In the genomic region with DNA sequence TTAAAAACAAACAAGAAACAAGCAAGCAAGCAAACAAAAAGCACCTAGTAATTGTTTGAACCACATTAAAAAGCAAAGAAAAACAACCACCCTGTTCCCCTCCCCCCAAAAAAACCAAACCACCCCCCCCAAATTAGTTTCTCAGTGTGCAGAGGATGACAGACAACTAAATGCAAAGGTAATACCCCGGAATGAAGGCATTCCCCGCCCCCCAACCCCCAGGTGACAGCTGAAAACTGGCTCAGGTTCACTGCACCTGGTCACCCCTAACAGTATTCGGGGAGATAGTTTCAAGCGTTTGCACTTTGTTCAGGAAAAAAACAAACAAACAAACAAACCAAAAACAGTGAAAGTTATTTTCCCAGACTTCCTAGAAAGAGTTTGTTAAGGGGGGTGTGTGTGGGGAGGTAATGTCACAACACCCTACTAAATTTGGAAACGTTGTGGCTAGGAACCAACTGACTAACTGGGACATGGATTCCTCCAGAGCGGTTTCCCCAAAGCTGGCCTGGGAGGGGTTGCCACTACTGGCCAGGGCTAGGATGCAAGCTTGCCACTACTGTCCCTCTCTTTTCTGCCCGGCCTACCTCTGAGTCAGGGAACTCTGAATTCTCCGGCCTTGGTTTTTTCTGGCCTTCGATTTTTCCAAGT, we compare ENCODE assay signal across 9 mouse cellular contexts. TPM values are rescaled to one million over a fixed set of nuclear protein-coding genes. Genes with fewer than 3 reads are reported as not detected.
DNase-seq lines count a peak whose midpoint lies in the region; ATAC-seq and TF ChIP-seq lines count a peak whose summit lies in the region.
"Had no signal": no experiment of that assay in that cellular context is flagged by ENCODE, and none has a peak within 500 bp of the region (broad histone marks: within the 10 kb centered on the region; RNA-seq: fewer than 3 reads in every experiment).

No protein-coding gene starts in this region.

- ATAC-seq in forebrain, postnatal 0 days, result no peak
- ATAC-seq in hindbrain, embryonic 15.5 days (ENCODE audit: low FRiP score, low read depth), result no peak
- ATAC-seq in activated CD4-positive, CD25-positive, alpha-beta regulatory T cell, adult 4 months, result no peak
- no peak for ATAC-seq in erythroid progenitor cell, adult 5-6 weeks (replicated peaks; ENCODE audit: low FRiP score, poor library complexity, severe bottlenecking)

- H3K4me3 ChIP-seq in forebrain, postnatal 0 days (ENCODE audit: low read depth, low read length), result peak overlapping the region; percentile 22; the same call in 1 of the 2 replicates
- peak overlapping the region; percentile 19; the same call in 1 of the 2 replicates for H3K4me3 ChIP-seq in hindbrain, embryonic 15.5 days

- no peak for TF ChIP-seq CTCF in forebrain, postnatal 0 days (IDR thresholded peaks at IDR 0.05; ENCODE audit: low read depth)

- 20% methylated on average over 9 of the region's 9 CpGs for WGBS in forebrain, postnatal 0 days
- WGBS in hindbrain, embryonic 15.5 days, result 19% methylated on average over 9 of the region's 9 CpGs

- no peaks in the 10 kb centered on the region for H3K36me3 ChIP-seq in forebrain, postnatal 0 days (ENCODE audit: insufficient read depth)
- H3K36me3 ChIP-seq in hindbrain, embryonic 15.5 days, result no peaks in the 10 kb centered on the region

- DNase-seq in urinary bladder, postnatal 25 days (ENCODE audit: low spot score), result peak; percentile 21
- DNase-seq in urinary bladder, postnatal 4 days (ENCODE audit: low spot score in 2 of 2), result no peak
- DNase-seq in forebrain, postnatal 0 days, result no peak
- DNase-seq in lung, postnatal 4 days, result peak; percentile 39 to 51
- no peak for DNase-seq in layer of hippocampus, postnatal 36 days

- H3K4me1 ChIP-seq in forebrain, postnatal 0 days (ENCODE audit: insufficient read depth), result peaks cover 36% of the 10 kb centered on the region
- H3K4me1 ChIP-seq in hindbrain, embryonic 15.5 days (replicated peaks), result peaks cover 42% of the 10 kb centered on the region

- H3K27me3 ChIP-seq in forebrain, postnatal 0 days (ENCODE audit: insufficient read depth, low read length), result no peaks in the 10 kb centered on the region
- no peaks in the 10 kb centered on the region for H3K27me3 ChIP-seq in hindbrain, embryonic 15.5 days

- H3K27ac ChIP-seq in forebrain, postnatal 0 days (ENCODE audit: low read depth, low read length), result peak overlapping the region; percentile 88; the same call in 1 of the 2 replicates
- H3K27ac ChIP-seq in hindbrain, embryonic 15.5 days (replicated peaks), result peak overlapping the region; percentile 88

- no peak overlapping the region for H3K9ac ChIP-seq in forebrain, postnatal 0 days
- H3K9ac ChIP-seq in hindbrain, embryonic 15.5 days, result no peak overlapping the region

- peak overlapping the region; percentile 53 for H3K4me2 ChIP-seq in forebrain, postnatal 0 days (ENCODE audit: low read depth)
- H3K4me2 ChIP-seq in hindbrain, embryonic 15.5 days, result peak overlapping the region; percentile 53

- no peaks in the 10 kb centered on the region for H3K9me3 ChIP-seq in forebrain, postnatal 0 days (ENCODE audit: low read length)
- no peaks in the 10 kb centered on the region for H3K9me3 ChIP-seq in hindbrain, embryonic 15.5 days

RNA-seq across cellular contexts. Expression of gene Cpa2, which starts 6.4 kb away (rescaled TPM):
- 6.8 and 10.0 TPM in 2 replicates for total RNA-seq in forebrain, postnatal 0 days (2014; rRNA removed)
- polyA plus RNA-seq in forebrain, postnatal 0 days (2015; fragmentation: Nextera tagmentation; extraction: Ambion mirVana), result 16.6 and 17.1 TPM in 2 replicates
- polyA plus RNA-seq in hindbrain, embryonic 15.5 days (2015; fragmentation: Nextera tagmentation; extraction: Ambion mirVana), result 7.3 and 8.5 TPM in 2 replicates
- polyA plus RNA-seq in activated CD4-positive, CD25-positive, alpha-beta regulatory T cell, adult 4 months (2017; shearing (Covaris generic)), result under 1 TPM in 1 of 2 experiments, not detected in 1; 0.34 TPM
- 1 to 10 TPM in 1 of 2 experiments, under 1 TPM in 1; 0.92 to 2.0 TPM for total RNA-seq in layer of hippocampus, postnatal 36 days (2021)
- not detected in 2 replicates for total RNA-seq in erythroid progenitor cell, adult 5-6 weeks (2015; ENCODE audit: low replicate concordance)
- total RNA-seq in erythroid progenitor cell, adult 5-6 weeks (2017; ENCODE audit: low replicate concordance), result not detected in 2 replicates

RNA-seq across cellular contexts. Expression of gene Cpa4, which starts 20.4 kb away (rescaled TPM):
- 0.23 and 0.38 TPM in 2 replicates for total RNA-seq in forebrain, postnatal 0 days (2014; rRNA removed)
- polyA plus RNA-seq in forebrain, postnatal 0 days (2015; fragmentation: Nextera tagmentation; extraction: Ambion mirVana), result 0.58 and 0.88 TPM in 2 replicates
- polyA plus RNA-seq in hindbrain, embryonic 15.5 days (2015; fragmentation: Nextera tagmentation; extraction: Ambion mirVana), result 0.52 and 0.96 TPM in 2 replicates
- polyA plus RNA-seq in activated CD4-positive, CD25-positive, alpha-beta regulatory T cell, adult 4 months (2017; shearing (Covaris generic)), result under 1 TPM in 1 of 2 experiments, not detected in 1; 0.16 TPM
- total RNA-seq in layer of hippocampus, postnatal 36 days (2021), result not detected
- not detected in 2 replicates for total RNA-seq in erythroid progenitor cell, adult 5-6 weeks (2015; ENCODE audit: low replicate concordance)
- total RNA-seq in erythroid progenitor cell, adult 5-6 weeks (2017; ENCODE audit: low replicate concordance), result not detected in 2 replicates
- total RNA-seq: layer of hippocampus, postnatal 25 days had no signal

RNA-seq across cellular contexts. Expression of gene Ssmem1, which starts 38.1 kb away (rescaled TPM):
- 0.95 and 1.4 TPM in 2 replicates for total RNA-seq in forebrain, postnatal 0 days (2014; rRNA removed)
- 0.29 TPM in 1 of 2 replicates, not detected in the other for polyA plus RNA-seq in forebrain, postnatal 0 days (2015; fragmentation: Nextera tagmentation; extraction: Ambion mirVana)
- 0.22 TPM in 1 of 2 replicates, not detected in the other for polyA plus RNA-seq in hindbrain, embryonic 15.5 days (2015; fragmentation: Nextera tagmentation; extraction: Ambion mirVana)
- polyA plus RNA-seq in activated CD4-positive, CD25-positive, alpha-beta regulatory T cell, adult 4 months (2017; shearing (Covaris generic)), result not detected
- total RNA-seq in layer of hippocampus, postnatal 36 days (2021), result 1 to 10 TPM in 1 of 2 experiments, under 1 TPM in 1; 0.70 to 1.2 TPM
- not detected in 2 replicates for total RNA-seq in erythroid progenitor cell, adult 5-6 weeks (2015; ENCODE audit: low replicate concordance)
- total RNA-seq in erythroid progenitor cell, adult 5-6 weeks (2017; ENCODE audit: low replicate concordance), result not detected in 2 replicates

RNA-seq across cellular contexts. Expression of gene Tmem209, which starts 38.2 kb away (rescaled TPM):
- total RNA-seq in forebrain, postnatal 0 days (2014; rRNA removed), result 44.4 and 49.8 TPM in 2 replicates
- polyA plus RNA-seq in forebrain, postnatal 0 days (2015; fragmentation: Nextera tagmentation; extraction: Ambion mirVana), result 19.7 and 24.2 TPM in 2 replicates
- polyA plus RNA-seq in hindbrain, embryonic 15.5 days (2015; fragmentation: Nextera tagmentation; extraction: Ambion mirVana), result 25.4 and 30.3 TPM in 2 replicates
- polyA plus RNA-seq in activated CD4-positive, CD25-positive, alpha-beta regulatory T cell, adult 4 months (2017; shearing (Covaris generic)), result 10 to 100 TPM; 48.4 to 59.2 TPM
- total RNA-seq in layer of hippocampus, postnatal 36 days (2021), result 10 to 100 TPM; 19.2 to 25.2 TPM
- total RNA-seq in erythroid progenitor cell, adult 5-6 weeks (2015; ENCODE audit: low replicate concordance), result 54.5 and 55.5 TPM in 2 replicates
- 47.7 and 61.2 TPM in 2 replicates for total RNA-seq in erythroid progenitor cell, adult 5-6 weeks (2017; ENCODE audit: low replicate concordance)

Comparison
In these comparisons a context has a peak if more than half of its experiments do, and no peak if none do; other contexts are left out.
1. DNase-seq: peak in urinary bladder, postnatal 25 days (single experiment) and lung, postnatal 4 days (2 of 2); none in urinary bladder, postnatal 4 days (0 of 2), forebrain, postnatal 0 days (single experiment) and layer of hippocampus, postnatal 36 days (0 of 2).